Mouse (Mus musculus) midbrain, embryonic 13.5 days (tissue): ENCODE data around the gene Olfr803. TPM values are rescaled to one million over a fixed set of nuclear protein-coding genes. Genes with fewer than 3 reads are reported as not detected.

Experiments
- ATAC-seq: fragments of 200-750 bp; cut with Nextera tagmentation; 2 replicates; pipeline ENCODE4 v1.8.0; 2017; ENCODE audit warnings: mild to moderate bottlenecking, moderate TSS enrichment, moderate library complexity
- H3K27ac ChIP-seq: fragments of 300-500 bp; sonication (generic); 2 replicates; pipeline ENCODE4 v1.5.1; 2015; ENCODE audit warnings: inconsistent platforms, mild to moderate bottlenecking, moderate library complexity
- H3K27me3 ChIP-seq: fragments of 300-500 bp; sonication (generic); 2 replicates; pipeline ENCODE4 v1.6.1; 2015; ENCODE audit warnings: mild to moderate bottlenecking, inconsistent platforms
- H3K36me3 ChIP-seq: fragments of 300-500 bp; sonication (generic); 2 replicates; pipeline ENCODE4 v1.6.1; 2015; ENCODE audit warnings: mild to moderate bottlenecking, inconsistent platforms
- H3K4me1 ChIP-seq: fragments of 300-500 bp; sonication (generic); replicated peaks from 2 replicates; pipeline ENCODE4 v1.6.1; 2015; ENCODE audit warnings: inconsistent platforms
- H3K4me2 ChIP-seq: fragments of 300-500 bp; sonication (generic); replicated peaks from 2 replicates; pipeline ENCODE4 v1.6.1; 2015; ENCODE audit warnings: moderate library complexity, mild to moderate bottlenecking, inconsistent platforms
- H3K4me3 ChIP-seq: fragments of 300-500 bp; sonication (generic); replicated peaks from 2 replicates; pipeline ENCODE4 v1.5.1; 2015; ENCODE audit warnings: mild to moderate bottlenecking, inconsistent platforms
- H3K9ac ChIP-seq: fragments of 300-500 bp; sonication (generic); replicated peaks from 2 replicates; pipeline ENCODE4 v1.6.1; 2015; ENCODE audit warnings: mild to moderate bottlenecking, inconsistent platforms
- H3K9me3 ChIP-seq: fragments of 300-500 bp; sonication (generic); 2 replicates; pipeline ENCODE4 v1.6.1; 2016; ENCODE audit warnings: mild to moderate bottlenecking, inconsistent platforms
- WGBS: fragments of 180-500 bp; shearing (Covaris S2); methylation state at CpG from one replicate; pipeline ENCODE4 v1.1.7; 2015; 5-methylcytosine and 5-hydroxymethylcytosine counted together
- microRNA-seq: library from miRNA; unstranded; fragments of <30 nt; microRNA quantifications from one replicate; pipeline ENCODE4, GENCODE M21; 2016
- polyA plus RNA-seq: library from polyadenylated mRNA; unstranded; fragments of >200 nt; fragmentation: Nextera tagmentation; extraction: Ambion mirVana; gene quantifications from 2 replicates; pipeline ENCODE4 v1.2.1, GENCODE M21; 2015

Olfr803 gene
- not detected in 2 replicates for polyA plus RNA-seq

GRCm38 (mm10) chr10:129694186-129694585 is at the start of gene Olfr803:
Gene Olfr803 (minus strand): TSS chr10:129694286.
- H3K27ac ChIP-seq, result no peak within 1 kb of the TSS
- H3K9me3 ChIP-seq, result no peaks in the 10 kb centered on the region
- H3K4me2 ChIP-seq, result no peak within 1 kb of the TSS
- 85% methylated on average over 2 of the region's 2 CpGs for WGBS
- H3K4me1 ChIP-seq, result no peaks in the 10 kb centered on the region
- H3K36me3 ChIP-seq, result no peaks in the 10 kb centered on the region
- H3K9ac ChIP-seq, result no peak within 1 kb of the TSS
- no peaks in the 10 kb centered on the region for H3K27me3 ChIP-seq
- ATAC-seq, result no peak
- H3K4me3 ChIP-seq, result no peak within 1 kb of the TSS

DNA sequence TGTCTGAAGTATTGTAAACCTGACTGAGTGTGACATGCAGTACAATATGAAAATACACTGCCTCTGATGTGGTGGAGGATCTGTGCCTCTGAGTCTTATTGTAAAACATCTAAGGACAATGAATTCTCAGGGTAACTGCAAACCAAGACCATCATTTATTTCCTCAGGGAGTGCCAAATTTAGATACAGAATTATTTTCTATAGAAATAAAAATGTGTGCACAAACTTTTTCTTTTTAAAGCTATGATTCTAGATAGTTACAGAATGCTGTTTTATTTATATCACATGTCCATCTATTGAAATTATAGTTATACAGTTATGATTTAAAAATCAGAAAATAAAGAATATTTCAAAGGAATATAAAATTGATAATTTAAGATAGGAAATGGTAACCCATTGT is 47.7 kb upstream of the Olfr803 start, which contains the start of gene Olfr806:
TSS of gene Olfr806 (minus strand) at position 101 of the 400 bp plus-strand sequence.
- Histone ChIP-seq H3K9ac (no peak within 1 kb of the TSS), H3K27me3 (no peaks in the 10 kb centered on the region), H3K4me3 (no peak within 1 kb of the TSS), H3K4me1 (no peaks in the 10 kb centered on the region), H3K4me2 (no peak within 1 kb of the TSS), H3K27ac (no peak within 1 kb of the TSS), H3K36me3 (no peaks in the 10 kb centered on the region), H3K9me3 (no peaks in the 10 kb centered on the region)
- no peak for ATAC-seq

- no peak for ATAC-seq
- no peaks in the 10 kb centered on the region for H3K27me3 ChIP-seq
- no peaks in the 10 kb centered on the region for H3K36me3 ChIP-seq
- no peaks in the 10 kb centered on the region for H3K9me3 ChIP-seq
- no peaks in the 10 kb centered on the region for H3K4me1 ChIP-seq
- WGBS, result 100% methylated on average over 2 of the region's 2 CpGs
- no peak within 1 kb of the TSS for H3K4me2 ChIP-seq
- no peak within 1 kb of the TSS for H3K27ac ChIP-seq
- H3K9ac ChIP-seq, result no peak within 1 kb of the TSS
- H3K4me3 ChIP-seq, result no peak within 1 kb of the TSS
Measured at GRCm38 (mm10) chr10:129729275-129729674, 35.2 kb upstream of the Olfr803 start, which contains the start of gene Olfr805. Gene Olfr805 (minus strand): TSS chr10:129729375.

- Histone ChIP-seq H3K4me2 (no peak within 1 kb of the TSS), H3K27ac (no peak within 1 kb of the TSS), H3K4me1 (no peaks in the 10 kb centered on the region), H3K36me3 (no peaks in the 10 kb centered on the region), H3K27me3 (no peaks in the 10 kb centered on the region), H3K4me3 (no peak within 1 kb of the TSS), H3K9ac (no peak within 1 kb of the TSS), H3K9me3 (no peaks in the 10 kb centered on the region)
- no peak for ATAC-seq
Measured at GRCm38 (mm10) chr10:129702910-129703309, 8.8 kb upstream of the Olfr803 start, which contains the start of gene Olfr804. Gene Olfr804 (plus strand): TSS chr10:129703210.

- no peaks in the 10 kb centered on the region for H3K27me3 ChIP-seq
- no peaks in the 10 kb centered on the region for H3K4me1 ChIP-seq
- ATAC-seq, result no peak
- no peaks in the 10 kb centered on the region for H3K36me3 ChIP-seq
- 58% methylated on average over 1 of the region's 1 CpGs for WGBS
- no peak within 1 kb of the TSS for H3K27ac ChIP-seq
- H3K4me2 ChIP-seq, result no peak within 1 kb of the TSS
- H3K9ac ChIP-seq, result no peak within 1 kb of the TSS
- no peaks in the 10 kb centered on the region for H3K9me3 ChIP-seq
- H3K4me3 ChIP-seq, result no peak within 1 kb of the TSS
Measured at GRCm38 (mm10) chr10:129688069-129688468, 6.0 kb downstream of the Olfr803 start, which contains the start of gene Olfr802. Gene Olfr802 (minus strand): TSS chr10:129688169.

DNA sequence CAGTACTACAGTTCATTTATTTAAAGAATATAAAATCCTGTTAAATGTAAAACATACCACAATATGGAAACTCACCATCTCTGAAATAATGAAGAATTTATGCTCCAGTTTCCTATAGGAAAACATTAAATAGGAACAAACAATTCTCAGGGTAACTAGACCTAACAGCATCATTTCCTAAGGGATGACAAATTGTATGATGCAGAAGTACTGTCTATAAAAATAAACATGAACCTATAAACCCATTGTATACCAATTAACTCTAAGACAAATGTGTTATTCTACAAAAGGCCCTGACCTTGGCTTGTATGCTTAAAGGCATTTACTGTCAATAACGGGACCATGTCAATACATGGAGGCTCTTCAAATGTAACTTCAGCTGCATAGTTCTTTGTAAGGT is 20.3 kb downstream of the Olfr803 start, which contains the start of gene Olfr801:
TSS of gene Olfr801 (minus strand) at position 101 of the 400 bp plus-strand sequence.
- Histone ChIP-seq H3K9ac (no peak within 1 kb of the TSS), H3K36me3 (no peaks in the 10 kb centered on the region), H3K9me3 (no peaks in the 10 kb centered on the region), H3K4me2 (no peak within 1 kb of the TSS), H3K4me1 (no peaks in the 10 kb centered on the region), H3K27ac (no peak within 1 kb of the TSS), H3K4me3 (no peak within 1 kb of the TSS), H3K27me3 (no peaks in the 10 kb centered on the region)
- no peak for ATAC-seq
- WGBS, result 90% methylated on average over 1 of the region's 1 CpGs

DNA sequence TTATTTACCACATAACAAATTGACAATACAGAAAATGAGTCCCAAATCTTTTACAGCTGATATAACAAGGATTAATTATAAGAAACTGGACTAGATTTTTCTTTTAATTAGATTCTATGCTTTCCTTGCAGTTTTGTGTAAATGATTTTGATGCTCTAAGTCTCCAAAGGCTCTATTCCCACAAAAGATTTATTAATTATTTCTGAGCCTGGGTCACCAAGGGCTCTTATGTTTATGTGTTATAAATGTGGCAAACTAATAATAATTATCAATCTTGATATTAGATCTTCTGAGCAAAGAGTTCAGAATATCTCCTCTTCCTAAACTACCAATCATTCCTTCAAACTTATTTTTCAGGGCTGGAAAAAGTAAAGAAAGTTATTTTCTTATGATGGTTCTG is 36.7 kb downstream of the Olfr803 start, which contains the start of gene Olfr800:
TSS of gene Olfr800 (plus strand) at position 301 of the 400 bp plus-strand sequence.
- no peak within 1 kb of the TSS for H3K4me3 ChIP-seq
- H3K36me3 ChIP-seq, result no peaks in the 10 kb centered on the region
- no peak for ATAC-seq
- H3K27me3 ChIP-seq, result no peaks in the 10 kb centered on the region
- no peaks in the 10 kb centered on the region for H3K9me3 ChIP-seq
- H3K9ac ChIP-seq, result no peak within 1 kb of the TSS
- no peak within 1 kb of the TSS for H3K4me2 ChIP-seq
- no peak within 1 kb of the TSS for H3K27ac ChIP-seq
- no peaks in the 10 kb centered on the region for H3K4me1 ChIP-seq

- 88% methylated on average over 1 of the region's 1 CpGs for WGBS
- H3K4me3 ChIP-seq, result no peak overlapping the region
- no peaks in the 10 kb centered on the region for H3K9me3 ChIP-seq
- no peak overlapping the region for H3K9ac ChIP-seq
- H3K27ac ChIP-seq, result no peak overlapping the region
- no peaks in the 10 kb centered on the region for H3K27me3 ChIP-seq
- H3K4me1 ChIP-seq, result no peaks in the 10 kb centered on the region
- no peaks in the 10 kb centered on the region for H3K36me3 ChIP-seq
- no peak for ATAC-seq
- no peak overlapping the region for H3K4me2 ChIP-seq
Measured at GRCm38 (mm10) chr10:129651763-129652162, 42.3 kb downstream of the Olfr803 start.

Small RNAs within 50 kb of the gene (microRNA-seq; reads per million reads assigned to microRNA genes)
- gene Gm24485, result not detected

Other genes with a start within 250 kb of the Olfr803 start
- gene Olfr787, start 232.4 kb downstream of the Olfr803 start, polyA plus RNA-seq, result not detected in 2 replicates
- gene Olfr788, start 223.3 kb downstream of the Olfr803 start, polyA plus RNA-seq, result not detected in 2 replicates
- gene Olfr789, start 209.5 kb downstream of the Olfr803 start, polyA plus RNA-seq, result not detected in 2 replicates
- gene Olfr790, start 195.8 kb downstream of the Olfr803 start, polyA plus RNA-seq, result not detected in 2 replicates
- not detected in 2 replicates for gene Olfr791, start 172.5 kb downstream of the Olfr803 start, polyA plus RNA-seq
- gene Olfr792, start 155.1 kb downstream of the Olfr803 start, polyA plus RNA-seq, result not detected in 2 replicates
- gene Olfr794, start 126.6 kb downstream of the Olfr803 start, polyA plus RNA-seq, result not detected in 2 replicates
- gene Olfr796, start 81.7 kb downstream of the Olfr803 start, polyA plus RNA-seq, result not detected in 2 replicates
- not detected in 2 replicates for gene Olfr798, start 66.4 kb downstream of the Olfr803 start, polyA plus RNA-seq
- gene Olfr799, start 56.8 kb downstream of the Olfr803 start, polyA plus RNA-seq, result not detected in 2 replicates
- gene Olfr800, start 36.6 kb downstream of the Olfr803 start, polyA plus RNA-seq, result not detected in 2 replicates
- gene Olfr801, start 20.4 kb downstream of the Olfr803 start, polyA plus RNA-seq, result not detected in 2 replicates
- gene Olfr802, start 6.1 kb downstream of the Olfr803 start, polyA plus RNA-seq, result not detected in 2 replicates
- not detected in 2 replicates for gene Olfr804, start 8.9 kb upstream of the Olfr803 start, polyA plus RNA-seq
- not detected in 2 replicates for gene Olfr805, start 35.1 kb upstream of the Olfr803 start, polyA plus RNA-seq
- not detected in 2 replicates for gene Olfr806, start 47.6 kb upstream of the Olfr803 start, polyA plus RNA-seq
- gene Olfr807, start 63.5 kb upstream of the Olfr803 start, polyA plus RNA-seq, result not detected in 2 replicates
- not detected in 2 replicates for gene Olfr808, start 71.2 kb upstream of the Olfr803 start, polyA plus RNA-seq
- gene Olfr809, start 80.4 kb upstream of the Olfr803 start, polyA plus RNA-seq, result not detected in 2 replicates
- gene Olfr810, start 100.6 kb upstream of the Olfr803 start, polyA plus RNA-seq, result not detected in 2 replicates
- gene Olfr811, start 110.1 kb upstream of the Olfr803 start, polyA plus RNA-seq, result not detected in 2 replicates
- not detected in 2 replicates for gene Olfr812, start 151.8 kb upstream of the Olfr803 start, polyA plus RNA-seq
- gene Olfr813, start 161.1 kb upstream of the Olfr803 start, polyA plus RNA-seq, result not detected in 2 replicates
- gene Olfr814, start 185.6 kb upstream of the Olfr803 start, polyA plus RNA-seq, result not detected in 2 replicates
- gene Olfr815, start 211.6 kb upstream of the Olfr803 start, polyA plus RNA-seq, result not detected in 2 replicates
- not detected in 2 replicates for gene Olfr816, start 221.3 kb upstream of the Olfr803 start, polyA plus RNA-seq